Mouse (Mus musculus) lung, postnatal 25 days (tissue): ENCODE data around the gene Golt1b.

Source experiments
- DNase-seq: peaks from one replicate; pipeline ENCODE4 v3.0.0; 2022; ENCODE audit warnings: low spot score

Gene Golt1b

DNA sequence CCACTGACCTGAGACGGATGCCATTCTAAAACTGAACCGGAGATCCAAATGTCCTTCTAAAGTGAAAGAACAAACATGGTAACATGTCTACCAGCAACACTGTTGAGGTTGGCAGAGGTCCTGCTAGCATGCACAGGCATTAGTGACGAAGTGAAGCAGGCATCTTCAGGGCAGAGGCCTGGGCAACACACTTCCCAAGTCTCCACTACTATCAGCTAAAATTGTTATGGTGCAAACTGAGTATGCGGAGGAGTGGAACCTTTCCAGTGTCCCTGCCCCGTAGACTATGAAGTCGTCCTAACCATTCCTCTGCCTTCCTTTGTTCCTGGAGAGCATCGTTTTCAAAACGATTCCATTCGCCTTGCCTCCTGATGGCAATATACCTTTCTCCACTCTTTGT is 2.5 kb upstream of the Golt1b start:
- no peak for DNase-seq

DNA sequence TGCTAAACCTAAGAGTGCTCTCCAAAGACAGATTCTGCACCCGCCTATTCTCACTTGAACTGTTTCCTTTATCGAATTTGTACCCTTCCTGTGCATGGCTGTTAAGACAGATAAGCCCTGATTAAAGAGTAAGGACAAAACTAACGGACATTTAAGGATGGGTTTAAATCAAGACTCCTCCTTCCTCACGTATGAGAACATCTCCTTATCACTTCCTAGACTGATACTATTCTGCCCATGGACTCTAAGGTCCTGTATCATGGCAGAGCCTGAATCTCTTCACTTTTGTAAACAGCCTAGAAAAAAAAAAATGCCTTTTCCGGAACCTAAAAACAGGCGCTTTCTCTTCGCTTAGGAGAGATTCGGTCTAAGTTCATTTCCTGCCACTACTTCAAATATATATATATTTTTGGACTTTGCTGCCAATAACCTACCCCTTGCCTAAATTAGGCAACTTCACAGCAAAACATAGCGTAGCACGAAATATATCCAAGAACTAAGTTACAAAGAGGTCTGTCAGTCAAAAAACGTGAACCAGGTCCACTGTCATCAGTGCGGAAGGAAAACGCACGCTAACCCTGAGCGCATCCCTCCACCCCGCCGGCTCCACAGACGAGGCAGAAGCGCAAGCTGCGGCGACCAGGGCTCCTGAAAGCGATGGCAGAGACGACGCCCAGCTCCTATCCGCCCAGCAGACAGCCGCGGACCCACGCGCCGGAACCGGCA is 573 bp upstream of the Golt1b start:
- no peak for DNase-seq

DNA sequence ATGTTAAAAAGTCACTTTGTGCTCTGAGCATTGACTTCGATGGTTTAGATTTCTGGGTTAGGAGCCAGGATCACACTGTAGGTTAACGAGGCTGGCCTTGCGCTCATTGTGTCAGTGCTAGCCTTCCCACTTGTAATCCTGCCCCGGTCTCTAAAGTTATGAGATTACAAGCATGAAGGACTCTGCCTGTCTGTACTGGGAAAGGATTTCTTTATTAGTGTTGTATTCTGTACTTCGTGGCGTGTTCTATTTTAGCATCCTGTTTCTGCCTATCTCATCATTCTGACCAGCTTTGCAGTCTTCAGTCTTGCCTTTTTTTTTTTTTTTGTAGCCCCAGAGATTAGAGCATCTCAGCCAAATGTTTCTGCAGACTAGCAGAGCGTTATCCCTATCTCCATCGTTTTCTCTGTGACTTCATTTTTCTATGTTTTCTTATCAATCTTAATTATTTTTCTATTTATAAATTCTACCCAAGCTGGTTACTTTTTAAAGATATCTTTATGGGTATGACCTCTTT is 792 bp downstream of the Golt1b start:
- no peak for DNase-seq

DNA sequence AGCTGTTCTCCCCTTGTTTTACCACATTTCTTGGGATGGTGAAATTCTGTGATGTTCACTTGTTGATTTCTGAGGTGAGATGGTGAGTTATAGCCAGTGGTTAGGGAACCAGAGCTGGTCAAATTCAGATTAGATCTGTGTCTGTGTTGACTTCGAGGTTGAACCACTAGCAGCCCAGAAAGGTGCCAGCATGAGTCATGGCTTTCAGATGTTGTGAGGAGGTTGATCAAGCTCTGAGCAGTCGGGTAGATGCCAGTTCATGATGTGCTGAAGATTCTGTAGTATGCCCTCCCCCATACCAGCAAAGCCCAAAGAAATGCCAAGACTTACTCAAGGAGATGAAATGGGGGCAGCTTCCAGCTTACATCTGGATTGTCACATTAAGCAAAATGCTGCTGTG is 2.1 kb downstream of the Golt1b start:
- no peak for DNase-seq

DNA sequence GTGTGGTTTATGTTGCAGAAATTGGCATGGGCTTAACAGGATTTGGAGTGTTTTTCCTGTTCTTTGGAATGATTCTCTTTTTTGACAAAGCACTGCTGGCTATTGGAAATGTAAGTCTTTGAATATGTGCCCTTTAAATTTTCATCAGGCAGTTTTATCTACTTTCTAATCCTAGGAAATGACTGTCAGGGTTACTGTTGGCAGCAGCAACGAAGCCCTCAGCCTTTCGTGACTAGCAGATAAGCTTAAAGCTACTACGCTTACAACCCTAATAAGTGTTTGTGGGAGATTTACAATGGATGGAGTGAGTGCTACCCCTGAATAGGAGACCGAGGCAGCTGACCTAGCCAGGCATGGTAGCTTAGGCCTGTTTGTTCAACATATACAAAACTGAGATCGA is 5.3 kb downstream of the Golt1b start:
- DNase-seq: no peak

DNA sequence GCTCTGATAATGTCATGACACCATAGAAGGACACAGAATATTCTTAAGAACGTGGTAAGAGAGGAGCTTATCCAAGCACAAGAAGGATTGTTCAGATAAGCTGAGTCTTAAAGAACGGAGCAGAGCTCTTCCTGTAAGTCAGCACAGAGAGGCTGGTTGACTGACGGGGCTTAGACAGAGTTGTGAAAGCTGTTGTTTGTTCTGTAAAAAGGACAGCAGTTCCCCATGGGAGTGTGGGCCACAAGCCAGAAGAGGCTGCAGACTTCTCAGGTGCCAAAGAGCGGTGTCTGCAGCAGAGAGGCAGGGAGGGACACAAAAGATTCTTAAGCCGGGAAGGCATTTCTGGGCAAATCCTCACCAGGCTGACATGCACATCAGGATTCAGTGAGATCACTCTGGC is 7.6 kb downstream of the Golt1b start:
- no peak for DNase-seq

DNA sequence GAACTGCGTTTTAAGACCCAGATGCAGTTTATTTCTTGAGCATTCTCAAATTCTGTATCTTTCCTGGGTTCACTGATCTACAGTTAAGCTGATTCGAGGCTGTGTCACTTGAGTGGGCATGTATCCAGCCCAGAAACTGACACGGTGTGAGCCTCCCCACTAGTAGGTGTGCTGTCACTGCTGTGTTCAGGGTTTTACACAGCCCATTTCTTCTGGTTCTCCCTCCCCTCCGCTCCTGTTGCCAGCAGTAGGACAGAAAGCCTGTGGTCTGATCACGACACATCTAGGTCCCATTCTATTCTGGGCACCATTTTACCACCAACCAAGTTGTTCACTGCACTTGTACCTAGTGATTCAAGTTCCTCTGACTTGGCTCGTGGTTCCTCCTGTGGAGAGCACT is 8.7 kb downstream of the Golt1b start:
- no peak for DNase-seq

DNA sequence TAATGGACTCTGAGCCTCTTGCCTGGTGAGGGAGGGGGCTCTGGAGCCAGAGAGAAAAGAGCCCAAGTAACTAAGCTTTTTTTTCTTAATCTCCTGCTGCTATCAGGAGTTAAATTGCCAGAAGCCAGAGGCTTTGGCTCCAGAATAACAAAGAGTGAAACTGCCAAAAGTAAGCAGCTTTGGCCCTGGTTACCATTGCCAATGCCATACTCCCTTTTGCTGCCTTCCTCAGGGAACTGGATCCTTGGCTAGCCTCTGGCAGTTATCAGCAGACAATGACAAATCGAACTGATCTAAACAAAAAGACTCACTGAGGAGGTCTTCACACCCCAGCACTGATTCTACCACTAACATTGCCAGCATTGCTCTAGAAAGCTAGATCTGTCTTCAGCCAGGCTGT is 24.1 kb downstream of the Golt1b start:
- no peak for DNase-seq

- DNase-seq: no peak
Observed at GRCm38 (mm10) chr6:142412906-142413491, 26.0 kb downstream of the Golt1b start, which contains the start of gene Spx. TSS of gene Spx (plus strand) at chr6:142413441.

DNA sequence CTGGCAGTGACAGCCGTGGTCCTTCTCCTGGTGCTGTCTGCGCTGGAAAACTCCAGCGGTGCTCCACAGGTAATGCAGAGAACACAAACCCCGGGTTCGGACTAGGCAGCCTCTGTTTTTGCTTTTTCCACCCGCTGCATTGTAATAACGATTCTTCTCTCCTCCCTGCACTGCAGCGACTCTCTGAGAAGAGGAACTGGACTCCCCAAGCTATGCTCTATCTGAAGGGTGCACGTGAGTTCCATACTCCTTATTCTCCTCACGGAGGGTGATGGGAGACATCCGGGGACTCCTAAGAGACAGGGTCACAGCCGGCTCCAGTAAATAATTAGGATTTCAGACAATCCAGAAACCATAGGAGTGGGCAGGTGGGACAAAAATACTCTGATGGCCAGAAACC is 26.8 kb downstream of the Golt1b start:
- no peak for DNase-seq

- DNase-seq: no peak
Observed at GRCm38 (mm10) chr6:142414597-142414996, 27.6 kb downstream of the Golt1b start.

DNA sequence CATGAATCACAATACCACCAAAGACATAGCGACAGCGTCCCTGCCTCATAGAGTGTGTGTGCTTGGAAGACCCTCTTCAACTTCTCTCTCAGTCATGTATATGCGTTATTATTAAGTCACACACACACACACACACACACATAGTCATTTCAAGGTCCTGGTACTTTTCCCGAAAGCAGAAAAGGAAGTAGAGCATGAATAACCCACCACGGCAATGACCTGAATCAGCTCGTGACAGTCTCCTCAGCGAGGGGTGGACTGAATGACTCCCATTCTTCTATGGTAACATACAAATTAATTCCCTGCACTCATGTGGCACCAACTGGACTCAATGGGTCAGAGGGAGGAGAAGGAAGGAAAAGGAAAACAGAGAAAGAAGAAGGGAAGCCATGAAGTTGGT is 38.0 kb downstream of the Golt1b start:
- DNase-seq: no peak

GRCm38 (mm10) chr6:142429072-142429471 is 42.1 kb downstream of the Golt1b start:
- no peak for DNase-seq

DNA sequence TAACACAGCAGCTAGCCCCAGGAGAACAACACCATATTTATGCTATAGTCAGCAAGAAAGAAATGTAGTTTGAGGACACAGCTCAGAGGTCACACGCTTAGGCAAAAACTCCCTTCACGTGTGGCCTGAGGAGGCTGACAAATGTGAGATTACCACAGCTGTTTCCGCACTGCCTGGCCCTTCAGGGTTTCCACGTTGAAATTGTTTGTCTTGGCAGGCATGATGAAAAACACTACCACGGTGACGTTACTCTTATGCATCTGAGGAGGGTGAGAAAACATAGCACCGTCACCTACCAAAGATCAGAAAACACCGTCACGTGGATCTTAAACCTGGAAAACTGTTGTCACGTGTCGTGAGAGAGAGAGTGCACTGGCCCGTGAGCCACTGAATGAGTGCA is 64.4 kb downstream of the Golt1b start:
- DNase-seq: peak; percentile 16

DNA sequence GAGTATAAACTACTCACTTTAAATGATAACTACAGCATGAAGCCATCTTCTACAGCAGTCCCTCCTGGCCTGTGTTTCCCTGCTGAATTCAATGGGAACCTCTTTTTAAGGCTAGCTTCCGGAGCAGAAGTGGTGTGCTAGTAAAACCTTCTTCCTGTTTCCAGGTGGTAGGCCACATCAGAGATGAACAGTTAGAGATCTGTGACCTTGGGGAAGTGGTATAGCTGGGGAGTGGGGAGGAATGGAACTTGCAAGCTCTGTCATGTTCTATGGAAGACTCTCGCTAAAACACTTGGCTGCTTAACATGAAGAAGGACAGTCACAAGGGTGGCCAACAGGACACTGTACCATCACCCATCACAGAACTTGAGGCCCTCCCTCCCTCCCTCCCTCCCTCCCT is 66.3 kb downstream of the Golt1b start:
- no peak for DNase-seq
